Comparison of ENCODE assay signal across 16 mouse cellular contexts in the genomic region with DNA sequence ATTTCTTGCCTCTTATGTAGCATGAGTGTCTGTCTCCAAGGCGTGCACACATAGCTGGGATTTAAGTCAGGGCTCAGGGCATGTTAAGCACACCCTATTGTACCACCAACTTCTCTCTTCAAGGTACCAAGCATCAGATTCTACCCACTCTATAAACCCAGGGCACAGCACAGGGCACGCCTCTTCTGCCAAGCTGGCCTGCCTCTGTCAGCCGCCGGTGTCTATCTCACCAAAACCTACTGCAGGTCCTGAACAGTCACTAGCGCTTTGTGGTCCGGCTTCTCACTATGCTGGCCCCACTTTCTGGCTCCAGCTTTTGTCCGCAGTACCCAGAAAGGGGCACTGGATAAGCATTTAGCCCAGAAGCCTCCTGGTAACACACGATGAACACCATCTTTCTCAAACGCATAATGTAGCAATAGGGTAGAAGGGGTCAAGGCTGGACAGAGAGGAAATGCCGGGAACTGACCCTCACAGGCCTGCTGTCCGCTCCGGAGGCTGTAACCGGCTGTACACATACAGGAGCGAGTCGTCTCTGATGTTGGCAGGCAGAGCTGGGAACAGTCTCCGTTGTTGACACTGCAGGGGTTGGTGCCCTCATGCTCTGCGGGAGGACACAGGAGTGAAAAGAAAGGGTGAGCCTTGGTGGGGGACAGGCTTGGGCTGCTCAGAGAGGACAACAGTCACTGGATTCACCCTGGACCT. TPM values are rescaled to one million over a fixed set of nuclear protein-coding genes. Genes with fewer than 3 reads are reported as not detected.
DNase-seq lines count a peak whose midpoint lies in the region; ATAC-seq and TF ChIP-seq lines count a peak whose summit lies in the region.
"Had no signal": no experiment of that assay in that cellular context is flagged by ENCODE, and none has a peak within 500 bp of the region (broad histone marks: within the 10 kb centered on the region; RNA-seq: fewer than 3 reads in every experiment).

No protein-coding gene starts in this region.

- H3K27me3 ChIP-seq in limb, embryonic 10.5 days (ENCODE audit: low read depth, poor library complexity, severe bottlenecking) = no peaks in the 10 kb centered on the region
- H3K27me3 ChIP-seq in intestine, postnatal 0 days (replicated peaks; ENCODE audit: control insufficient read depth, insufficient read depth, low read length) = no peaks in the 10 kb centered on the region
- no peaks in the 10 kb centered on the region for H3K27me3 ChIP-seq in forebrain, embryonic 11.5 days (ENCODE audit: control insufficient read depth, insufficient read depth, low read length)

- DNase-seq in kidney, postnatal 14 days = peak; percentile 41
- DNase-seq in kidney, adult 9 months = no peak
- no peak for DNase-seq in limb, embryonic 10.5 days (ENCODE audit: low spot score)
- DNase-seq in forebrain, embryonic 11.5 days (ENCODE audit: low spot score) = no peak
- DNase-seq in layer of hippocampus, adult 8-10 months (ENCODE audit: low spot score in 2 of 2) = no peak
- DNase-seq: cerebellum, adult 9-10 months; kidney, adult 18-20 months; thymus, adult 2 months had no signal

- no peak overlapping the region for H3K9ac ChIP-seq in intestine, postnatal 0 days (ENCODE audit: low read depth, low read length)
- H3K9ac ChIP-seq in forebrain, embryonic 11.5 days (ENCODE audit: low read length) = no peak overlapping the region
- H3K9ac ChIP-seq: hindbrain, embryonic 14.5 days had no signal

- TF ChIP-seq POLR2A in bone marrow, adult 2 months (IDR thresholded peaks at IDR 0.05; ENCODE audit: borderline replicate concordance, control insufficient read depth, low read depth, low read length) = no peak

- peak; percentile 40 for ATAC-seq in megakaryocyte progenitor cell, adult 5-6 weeks (replicated peaks; ENCODE audit: poor library complexity)
- ATAC-seq in intestine, postnatal 0 days = no peak
- no peak for ATAC-seq in forebrain, embryonic 11.5 days (replicated peaks; ENCODE audit: low FRiP score)

- H3K4me2 ChIP-seq in intestine, postnatal 0 days (replicated peaks; ENCODE audit: low read depth) = no peak overlapping the region
- H3K4me2 ChIP-seq in forebrain, embryonic 11.5 days (ENCODE audit: low read depth, low read length, severe bottlenecking) = no peak overlapping the region
- H3K4me2 ChIP-seq: hindbrain, embryonic 14.5 days had no signal

- H3K4me3 ChIP-seq in bone marrow, adult 2 months (replicated peaks; ENCODE audit: control insufficient read depth, low read depth, low read length) = no peak overlapping the region
- H3K4me3 ChIP-seq in limb, embryonic 10.5 days = no peak overlapping the region
- H3K4me3 ChIP-seq in intestine, postnatal 0 days (ENCODE audit: low read depth, low read length) = no peak overlapping the region
- no peak overlapping the region for H3K4me3 ChIP-seq in forebrain, embryonic 11.5 days (ENCODE audit: low read depth, low read length)
- H3K4me3 ChIP-seq: forebrain, embryonic 10.5 days had no signal

- H3K4me1 ChIP-seq in bone marrow, adult 2 months (ENCODE audit: control insufficient read depth, insufficient read depth, low read length) = no peaks in the 10 kb centered on the region; the same call in 1 of the 2 replicates
- H3K4me1 ChIP-seq in limb, embryonic 10.5 days = no peaks in the 10 kb centered on the region
- H3K4me1 ChIP-seq in intestine, postnatal 0 days (replicated peaks; ENCODE audit: control insufficient read depth, insufficient read depth, low read length) = no peaks in the 10 kb centered on the region
- no peaks in the 10 kb centered on the region for H3K4me1 ChIP-seq in forebrain, embryonic 11.5 days (replicated peaks; ENCODE audit: control insufficient read depth, insufficient read depth, low read length)

- no peaks in the 10 kb centered on the region for H3K9me3 ChIP-seq in limb, embryonic 10.5 days (replicated peaks)
- no peaks in the 10 kb centered on the region for H3K9me3 ChIP-seq in intestine, postnatal 0 days (ENCODE audit: control insufficient read depth)
- H3K9me3 ChIP-seq in forebrain, embryonic 11.5 days (ENCODE audit: control insufficient read depth, low read length) = no peaks in the 10 kb centered on the region
- H3K9me3 ChIP-seq: forebrain, embryonic 10.5 days; megakaryocyte, embryonic 14.5 days had no signal

- WGBS in bone marrow, adult 2 months = 80% methylated on average over 17 of the region's 17 CpGs
- 91% methylated on average over 17 of the region's 17 CpGs for WGBS in limb, embryonic 10.5 days
- 88% methylated on average over 17 of the region's 17 CpGs for WGBS in intestine, postnatal 0 days
- WGBS in forebrain, embryonic 11.5 days = 92% methylated on average over 17 of the region's 17 CpGs

- peaks cover 98% of the 10 kb centered on the region for H3K36me3 ChIP-seq in limb, embryonic 10.5 days
- peaks cover 83% of the 10 kb centered on the region for H3K36me3 ChIP-seq in intestine, postnatal 0 days (ENCODE audit: control insufficient read depth, insufficient read depth)
- peaks cover 18% of the 10 kb centered on the region for H3K36me3 ChIP-seq in forebrain, embryonic 11.5 days (ENCODE audit: control insufficient read depth, insufficient read depth, low read length)

- TF ChIP-seq CTCF in bone marrow, adult 2 months (IDR thresholded peaks at IDR 0.05; ENCODE audit: control insufficient read depth, insufficient read depth, low read length) = no peak
- TF ChIP-seq CTCF in intestine, postnatal 0 days (IDR thresholded peaks at IDR 0.05; ENCODE audit: low read depth) = no peak

- peak overlapping the region; percentile 30; the same call in 1 of the 2 replicates for H3K27ac ChIP-seq in bone marrow, adult 2 months (ENCODE audit: control insufficient read depth, insufficient read depth, low read depth, low read length, poor library complexity)
- 0 out of 2 replicates have a peak overlapping the region, but pooled peaks have one; percentile 6 for H3K27ac ChIP-seq in limb, embryonic 10.5 days
- H3K27ac ChIP-seq in intestine, postnatal 0 days (ENCODE audit: low read depth, low read length) = no peak overlapping the region
- no peak overlapping the region for H3K27ac ChIP-seq in forebrain, embryonic 11.5 days (ENCODE audit: low read depth, low read length)
- H3K27ac ChIP-seq: forebrain, embryonic 10.5 days; hindbrain, embryonic 14.5 days had no signal

RNA-seq across cellular contexts. Expression of a gene that starts 36.7 kb away (rescaled TPM):
- not detected in 2 replicates for polyA plus RNA-seq in bone marrow, adult 2 months (2011; ENCODE audit: insufficient read depth, insufficient read length, low replicate concordance, missing spikeins)
- 0.54 and 1.0 TPM in 2 replicates for polyA plus RNA-seq in limb, embryonic 10.5 days (2016; fragmentation: Nextera tagmentation; extraction: Ambion mirVana)
- not detected in 2 replicates for total RNA-seq in megakaryocyte progenitor cell, adult 5-6 weeks (2015)
- not detected in 2 replicates for total RNA-seq in megakaryocyte progenitor cell, adult 5-6 weeks (2017)
- polyA plus RNA-seq in intestine, postnatal 0 days (2015; fragmentation: Nextera tagmentation; extraction: Ambion mirVana) = 2.9 and 4.5 TPM in 2 replicates
- 37.6 and 40.4 TPM in 2 replicates for polyA plus RNA-seq in forebrain, embryonic 11.5 days (2014; fragmentation: Nextera tagmentation; extraction: Ambion mirVana)
- total RNA-seq in layer of hippocampus, adult 8-10 months (2022) = 1 to 10 TPM; 1.9 to 2.7 (median 2.3) TPM
- total RNA-seq: granulocyte monocyte progenitor cell, adult 5-6 weeks; neutrophil, adult 5-6 weeks had no signal

RNA-seq across cellular contexts. Expression of a gene that starts 48.8 kb away (rescaled TPM):
- polyA plus RNA-seq in bone marrow, adult 2 months (2011; ENCODE audit: insufficient read depth, insufficient read length, low replicate concordance, missing spikeins) = 36.7 and 39.9 TPM in 2 replicates
- polyA plus RNA-seq in limb, embryonic 10.5 days (2016; fragmentation: Nextera tagmentation; extraction: Ambion mirVana) = 143 and 173 TPM in 2 replicates
- 91.3 and 92.6 TPM in 2 replicates for total RNA-seq in megakaryocyte progenitor cell, adult 5-6 weeks (2015)
- total RNA-seq in megakaryocyte progenitor cell, adult 5-6 weeks (2017) = 95.8 and 100 TPM in 2 replicates
- 26.2 and 26.7 TPM in 2 replicates for polyA plus RNA-seq in intestine, postnatal 0 days (2015; fragmentation: Nextera tagmentation; extraction: Ambion mirVana)
- polyA plus RNA-seq in forebrain, embryonic 11.5 days (2014; fragmentation: Nextera tagmentation; extraction: Ambion mirVana) = 112 and 123 TPM in 2 replicates
- total RNA-seq in layer of hippocampus, adult 8-10 months (2022) = 10 to 100 TPM; 21.7 to 31.3 (median 29.1) TPM

RNA-seq across cellular contexts. Expression of a gene that starts 49.9 kb away (rescaled TPM):
- 23.5 and 48.3 TPM in 2 replicates for polyA plus RNA-seq in bone marrow, adult 2 months (2011; ENCODE audit: insufficient read depth, insufficient read length, low replicate concordance, missing spikeins)
- polyA plus RNA-seq in limb, embryonic 10.5 days (2016; fragmentation: Nextera tagmentation; extraction: Ambion mirVana) = 48.6 and 67.8 TPM in 2 replicates
- total RNA-seq in megakaryocyte progenitor cell, adult 5-6 weeks (2015) = 9.8 and 10.0 TPM in 2 replicates
- total RNA-seq in megakaryocyte progenitor cell, adult 5-6 weeks (2017) = 4.5 and 7.3 TPM in 2 replicates
- 28.9 and 33.4 TPM in 2 replicates for polyA plus RNA-seq in intestine, postnatal 0 days (2015; fragmentation: Nextera tagmentation; extraction: Ambion mirVana)
- 71.2 and 75.0 TPM in 2 replicates for polyA plus RNA-seq in forebrain, embryonic 11.5 days (2014; fragmentation: Nextera tagmentation; extraction: Ambion mirVana)
- 100 to 1,000 TPM; 293 to 333 (median 304) TPM for total RNA-seq in layer of hippocampus, adult 8-10 months (2022)

RNA-seq across cellular contexts. Expression of a gene that starts 56.3 kb away (rescaled TPM):
- polyA plus RNA-seq in bone marrow, adult 2 months (2011; ENCODE audit: insufficient read depth, insufficient read length, low replicate concordance, missing spikeins) = not detected in 2 replicates
- polyA plus RNA-seq in limb, embryonic 10.5 days (2016; fragmentation: Nextera tagmentation; extraction: Ambion mirVana) = 1.4 and 3.4 TPM in 2 replicates
- total RNA-seq in megakaryocyte progenitor cell, adult 5-6 weeks (2015) = not detected in 2 replicates
- not detected in 2 replicates for total RNA-seq in megakaryocyte progenitor cell, adult 5-6 weeks (2017)
- 19.9 and 21.9 TPM in 2 replicates for polyA plus RNA-seq in intestine, postnatal 0 days (2015; fragmentation: Nextera tagmentation; extraction: Ambion mirVana)
- 5.9 and 6.1 TPM in 2 replicates for polyA plus RNA-seq in forebrain, embryonic 11.5 days (2014; fragmentation: Nextera tagmentation; extraction: Ambion mirVana)
- 1 to 10 TPM; 2.9 to 4.4 (median 3.6) TPM for total RNA-seq in layer of hippocampus, adult 8-10 months (2022)
- total RNA-seq: neutrophil, adult 5-6 weeks had no signal

Comparison
In these comparisons a context has a peak if more than half of its experiments do, and no peak if none do; other contexts are left out.
1. H3K27ac ChIP-seq: peak in bone marrow, adult 2 months (single experiment) and limb, embryonic 10.5 days (single experiment); none in intestine, postnatal 0 days (single experiment) and forebrain, embryonic 11.5 days (single experiment).